ENCODE assay signal across 8 mouse cellular contexts in genomic region chr9:60548182-60548581, GRCm38 (mm10). TPM values are rescaled to one million over a fixed set of nuclear protein-coding genes. Genes with fewer than 3 reads are reported as not detected.
A peak's percentile ranks its signal among the peaks of the same experiment; 100 is the strongest.
DNase-seq lines count a peak whose midpoint lies in the region; ATAC-seq and TF ChIP-seq lines count a peak whose summit lies in the region.

No protein-coding gene starts in this region.

- H3K4me3 ChIP-seq in cortical plate, adult 2 months (ENCODE audit: insufficient read depth, low read length): no peak overlapping the region
- no peak overlapping the region for H3K4me3 ChIP-seq in intestine, postnatal 0 days (ENCODE audit: low read depth, low read length)
- H3K4me3 ChIP-seq in liver, postnatal 0 days (ENCODE audit: low read depth, low read length): no peak overlapping the region
- no peak overlapping the region for H3K4me3 ChIP-seq in stomach, postnatal 0 days (ENCODE audit: low read depth, low read length)

- TF ChIP-seq POLR2A in cortical plate, adult 2 months (IDR thresholded peaks at IDR 0.05; ENCODE audit: extremely low read depth, insufficient read depth, low read length): no peak

- ATAC-seq in intestine, postnatal 0 days: peak; percentile 57
- no peak for ATAC-seq in liver, postnatal 0 days
- peak; percentile 36; the same call in 1 of the 2 replicates for ATAC-seq in stomach, postnatal 0 days (ENCODE audit: low FRiP score, low TSS enrichment)

- H3K27ac ChIP-seq in cortical plate, adult 2 months (ENCODE audit: insufficient read depth, low read length): no peak overlapping the region
- no peak overlapping the region for H3K27ac ChIP-seq in intestine, postnatal 0 days (ENCODE audit: low read depth, low read length)
- H3K27ac ChIP-seq in liver, postnatal 0 days (ENCODE audit: low read depth): no peak overlapping the region
- H3K27ac ChIP-seq in stomach, postnatal 0 days (replicated peaks): no peak overlapping the region

- no peaks in the 10 kb centered on the region for H3K36me3 ChIP-seq in intestine, postnatal 0 days (ENCODE audit: control insufficient read depth, insufficient read depth)
- no peaks in the 10 kb centered on the region for H3K36me3 ChIP-seq in liver, postnatal 0 days (replicated peaks; ENCODE audit: insufficient read depth, low read length)
- H3K36me3 ChIP-seq in stomach, postnatal 0 days (ENCODE audit: control insufficient read depth, insufficient read depth, low read length): no peaks in the 10 kb centered on the region

- no peak overlapping the region for H3K4me2 ChIP-seq in intestine, postnatal 0 days (replicated peaks; ENCODE audit: low read depth)
- H3K4me2 ChIP-seq in liver, postnatal 0 days (ENCODE audit: low read depth, low read length): no peak overlapping the region
- no peak overlapping the region for H3K4me2 ChIP-seq in stomach, postnatal 0 days (replicated peaks; ENCODE audit: low read depth)

- H3K27me3 ChIP-seq in intestine, postnatal 0 days (replicated peaks; ENCODE audit: control insufficient read depth, insufficient read depth, low read length): no peaks in the 10 kb centered on the region
- no peaks in the 10 kb centered on the region for H3K27me3 ChIP-seq in liver, postnatal 0 days (ENCODE audit: insufficient read depth, low read length)
- H3K27me3 ChIP-seq in stomach, postnatal 0 days (ENCODE audit: control insufficient read depth, insufficient read depth, low read length): no peaks in the 10 kb centered on the region

- no peaks in the 10 kb centered on the region for H3K4me1 ChIP-seq in cortical plate, adult 2 months (ENCODE audit: control insufficient read depth, insufficient read depth, low read length)
- H3K4me1 ChIP-seq in intestine, postnatal 0 days (replicated peaks; ENCODE audit: control insufficient read depth, insufficient read depth, low read length): no peaks in the 10 kb centered on the region
- peaks cover 9% of the 10 kb centered on the region for H3K4me1 ChIP-seq in liver, postnatal 0 days (ENCODE audit: insufficient read depth)
- H3K4me1 ChIP-seq in stomach, postnatal 0 days (replicated peaks; ENCODE audit: control insufficient read depth, insufficient read depth): no peaks in the 10 kb centered on the region; the same call in 1 of the 2 replicates

- no peaks in the 10 kb centered on the region for H3K9me3 ChIP-seq in intestine, postnatal 0 days (ENCODE audit: control insufficient read depth)
- H3K9me3 ChIP-seq in liver, postnatal 0 days (ENCODE audit: low read length): no peaks in the 10 kb centered on the region
- H3K9me3 ChIP-seq in stomach, postnatal 0 days (ENCODE audit: control insufficient read depth, low read length): no peaks in the 10 kb centered on the region

- H3K9ac ChIP-seq in intestine, postnatal 0 days (ENCODE audit: low read depth, low read length): no peak overlapping the region
- H3K9ac ChIP-seq in liver, postnatal 0 days (replicated peaks): no peak overlapping the region
- no peak overlapping the region for H3K9ac ChIP-seq in stomach, postnatal 0 days (ENCODE audit: low read length)

- peak; percentile 50; the same call in 1 of the 2 replicates for TF ChIP-seq CTCF in cortical plate, adult 2 months (IDR thresholded peaks at IDR 0.05; ENCODE audit: extremely low read depth, insufficient read depth, low read length)
- TF ChIP-seq CTCF in intestine, postnatal 0 days (IDR thresholded peaks at IDR 0.05; ENCODE audit: low read depth): peak; percentile 96
- TF ChIP-seq CTCF in liver, postnatal 0 days (IDR thresholded peaks at IDR 0.05; ENCODE audit: low read depth): peak; percentile 67
- peak; percentile 95 for TF ChIP-seq CTCF in stomach, postnatal 0 days (IDR thresholded peaks at IDR 0.05; ENCODE audit: low read depth)

- DNase-seq in left cerebral cortex, adult 18-20 months (ENCODE audit: low spot score in 2 of 2): peak; percentile 20
- DNase-seq in left cerebral cortex, adult 11 months (ENCODE audit: low spot score): no peak
- peak; percentile 33 for DNase-seq in WW6 (ENCODE audit: low read depth, low spot score)
- DNase-seq in liver, postnatal 0 days: peak; percentile 32
- peak; percentile 82 for DNase-seq in stomach, postnatal 0 days (ENCODE audit: low spot score)
- DNase-seq in natural killer cell, adult 2 months (ENCODE audit: low spot score in 2 of 2): no peak

- 28% methylated on average over 4 of the region's 4 CpGs for WGBS in intestine, postnatal 0 days
- 29% methylated on average over 4 of the region's 4 CpGs for WGBS in liver, postnatal 0 days (ENCODE audit: insufficient replicate concordance)
- 26% methylated on average over 4 of the region's 4 CpGs for WGBS in stomach, postnatal 0 days

- TF ChIP-seq EP300 in liver, postnatal 0 days (IDR thresholded peaks at IDR 0.05; ENCODE audit: low read depth): no peak
- no peak for TF ChIP-seq EP300 in stomach, postnatal 0 days (optimal IDR thresholded peaks at IDR 0.05)

RNA-seq across cellular contexts. Expression of gene Thsd4, which starts 26.3 kb away (rescaled TPM):
- total RNA-seq in left cerebral cortex, adult 18-20 months (2021): 1 to 10 TPM; 4.3 to 5.6 TPM
- polyA plus RNA-seq in cortical plate, adult 2 months (2012; rRNA removed): 2.6 and 3.9 TPM in 2 replicates
- 11.4 and 13.6 TPM in 2 replicates for polyA plus RNA-seq in intestine, postnatal 0 days (2015; fragmentation: Nextera tagmentation; extraction: Ambion mirVana)
- 0.56 and 0.70 TPM in 2 replicates for polyA plus RNA-seq in liver, postnatal 0 days (2015; fragmentation: Nextera tagmentation; extraction: Ambion mirVana)
- polyA plus RNA-seq in stomach, postnatal 0 days (2015; fragmentation: Nextera tagmentation; extraction: Ambion mirVana): 9.6 and 10.7 TPM in 2 replicates

Comparison
In these comparisons a context has a peak if more than half of its experiments do, and no peak if none do; other contexts are left out.
1. DNase-seq: peak in left cerebral cortex, adult 18-20 months (2 of 2), WW6 (single experiment), liver, postnatal 0 days (single experiment) and stomach, postnatal 0 days (single experiment); none in left cerebral cortex, adult 11 months (single experiment) and natural killer cell, adult 2 months (0 of 2).
2. Peak in every context shown above with its lines, with median percentiles within 50 percentile points of each other: CTCF ChIP-seq.